Mouse (Mus musculus) stomach, embryonic 15.5 days (tissue): ENCODE results near the gene Sccpdh. TPM values are rescaled to one million over a fixed set of nuclear protein-coding genes. Genes with fewer than 3 reads are reported as not detected.
"Not testable (repeated sequence)": the region's sequence is repeated elsewhere in the genome, so short reads cannot be mapped to it uniquely, and the experiment has no call there.

Source experiments
- ATAC-seq: fragments of 200-750 bp; cut with Nextera tagmentation; 2 replicates; pipeline ENCODE4 v1.8.0; 2017; ENCODE audit warnings: low read depth, moderate number of reproducible peaks, moderate TSS enrichment; ENCODE audit not compliant: insufficient read depth, low FRiP score
- H3K27ac ChIP-seq: fragments of 300-500 bp; sonication (generic); 2 replicates; pipeline ENCODE4 v1.5.1; 2015; ENCODE audit warnings: mild to moderate bottlenecking, inconsistent platforms
- H3K27me3 ChIP-seq: fragments of 300-500 bp; sonication (generic); replicated peaks from 2 replicates; pipeline ENCODE4 v1.6.1; 2015; ENCODE audit warnings: inconsistent platforms
- H3K36me3 ChIP-seq: fragments of 300-500 bp; sonication (generic); 2 replicates; pipeline ENCODE4 v1.6.1; 2015; ENCODE audit warnings: inconsistent platforms
- H3K4me1 ChIP-seq: fragments of 300-500 bp; sonication (generic); 2 replicates; pipeline ENCODE4 v1.6.1; 2015; ENCODE audit warnings: inconsistent platforms
- H3K4me2 ChIP-seq: fragments of 300-500 bp; sonication (generic); 2 replicates; pipeline ENCODE4 v1.6.1; 2015; ENCODE audit warnings: mild to moderate bottlenecking, inconsistent platforms
- H3K4me3 ChIP-seq: fragments of 300-500 bp; sonication (generic); replicated peaks from 2 replicates; pipeline ENCODE4 v1.5.1; 2015; ENCODE audit warnings: inconsistent platforms
- H3K9ac ChIP-seq: fragments of 300-500 bp; sonication (generic); 2 replicates; pipeline ENCODE4 v1.6.1; 2015; ENCODE audit warnings: inconsistent platforms
- H3K9me3 ChIP-seq: fragments of 300-500 bp; sonication (generic); 2 replicates; pipeline ENCODE4 v1.6.1; 2016; ENCODE audit warnings: inconsistent platforms
- WGBS: fragments of 180-500 bp; shearing (Covaris S2); methylation state at CpG from one replicate; pipeline ENCODE4 v1.1.7; 2015; 5-methylcytosine and 5-hydroxymethylcytosine counted together
- polyA plus RNA-seq: library from polyadenylated mRNA; unstranded; fragments of >200 nt; fragmentation: Nextera tagmentation; extraction: Ambion mirVana; gene quantifications from 2 replicates; pipeline ENCODE4 v1.2.1, GENCODE M21; 2015

Gene Sccpdh
- polyA plus RNA-seq, 1 experiment from 2014 or later: 51.5 TPM

DNA sequence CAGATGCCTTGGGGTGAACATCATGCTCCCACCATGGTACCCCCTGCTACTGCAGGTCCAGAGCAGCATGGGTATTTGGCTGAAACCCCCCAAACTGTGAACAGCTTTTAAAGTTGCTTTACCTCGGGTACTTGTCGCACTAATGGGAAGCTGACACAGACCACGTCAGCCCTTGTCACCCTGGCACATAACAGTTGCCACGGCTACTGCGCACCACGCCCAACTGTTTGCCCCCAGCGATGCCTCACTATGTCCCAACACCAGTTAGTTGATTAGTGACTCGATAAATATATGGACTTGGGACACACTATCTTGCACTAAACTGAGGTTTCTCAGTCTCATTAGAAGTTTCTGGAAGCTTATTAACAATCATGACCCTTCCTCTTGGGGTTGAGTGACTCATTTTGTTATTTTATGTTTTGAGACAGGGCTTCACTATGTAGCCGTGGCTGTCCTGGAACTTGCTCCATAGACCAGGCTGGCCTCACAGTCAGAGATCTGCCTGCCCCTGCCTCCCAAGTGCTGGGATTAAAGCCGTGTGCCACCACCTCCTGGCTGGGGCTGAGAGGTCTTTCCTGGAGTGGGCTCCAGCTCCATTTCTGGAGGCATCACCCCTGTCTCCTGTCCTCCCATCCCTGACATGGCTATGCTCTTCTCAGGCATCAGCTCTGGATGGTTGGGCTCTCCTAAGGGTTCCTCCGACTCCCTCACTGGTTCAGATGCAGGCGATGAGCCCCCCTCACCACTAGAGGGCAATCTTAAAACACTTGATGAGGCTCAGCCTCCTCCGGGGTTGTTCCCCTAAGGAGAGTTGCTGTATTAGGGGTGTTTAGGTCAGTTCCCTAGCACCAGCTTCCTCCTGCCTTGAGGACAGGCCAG lies 22.7 kb upstream of the Sccpdh start:
- H3K4me1 ChIP-seq: peaks cover 5% of the 10 kb centered on the region; the same call in 1 of the 2 replicates
- 60% methylated on average over 13 of the region's 13 CpGs for WGBS
- no peak overlapping the region for H3K9ac ChIP-seq
- no peak overlapping the region for H3K4me3 ChIP-seq
- ATAC-seq: peak; percentile 58; the same call in 1 of the 2 replicates
- no peaks in the 10 kb centered on the region for H3K27me3 ChIP-seq
- H3K4me2 ChIP-seq: peak overlapping the region; percentile 47
- no peak overlapping the region for H3K27ac ChIP-seq
- no peaks in the 10 kb centered on the region for H3K9me3 ChIP-seq
- H3K36me3 ChIP-seq: no peaks in the 10 kb centered on the region

DNA sequence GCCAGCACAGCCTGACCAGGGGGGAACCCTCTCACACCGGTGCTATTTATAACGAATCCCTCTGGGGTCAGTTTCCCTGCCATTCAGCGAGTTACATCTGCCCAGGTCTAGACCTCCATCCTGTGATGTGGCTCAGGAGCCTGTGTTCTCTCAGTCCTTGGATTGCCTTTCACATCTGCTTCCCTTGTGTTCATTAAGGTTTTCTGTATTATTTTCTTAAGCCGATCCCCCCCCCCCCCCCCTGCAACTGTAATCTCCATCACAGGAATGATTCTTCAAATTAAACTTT lies 22.1 kb upstream of the Sccpdh start:
- no peak for ATAC-seq
- H3K4me1 ChIP-seq: peaks cover 5% of the 10 kb centered on the region; the same call in 1 of the 2 replicates
- 23% methylated on average over 4 of the region's 4 CpGs for WGBS
- H3K9me3 ChIP-seq: no peaks in the 10 kb centered on the region
- peak overlapping the region; percentile 47 for H3K4me2 ChIP-seq
- H3K4me3 ChIP-seq: no peak overlapping the region
- H3K27me3 ChIP-seq: no peaks in the 10 kb centered on the region
- no peak overlapping the region for H3K27ac ChIP-seq
- no peaks in the 10 kb centered on the region for H3K36me3 ChIP-seq
- no peak overlapping the region for H3K9ac ChIP-seq

DNA sequence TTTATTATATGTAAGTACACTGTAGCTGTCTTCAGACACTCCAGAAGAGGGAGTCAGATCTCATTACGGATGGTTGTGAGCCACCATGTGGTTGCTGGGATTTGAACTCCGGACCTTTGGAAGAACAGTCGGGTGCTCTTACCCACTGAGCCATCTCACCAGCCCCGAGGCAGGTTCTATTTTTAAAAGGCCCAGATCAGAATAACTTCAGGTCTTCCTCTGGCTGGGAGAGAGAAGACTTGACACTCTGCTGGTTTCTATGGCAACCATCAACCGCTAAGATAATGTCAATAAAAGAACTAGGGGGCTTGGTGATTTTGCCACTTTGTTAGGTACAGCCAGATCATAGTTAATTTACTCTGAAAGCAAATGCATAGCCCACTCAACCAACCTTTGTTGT lies 19.3 kb upstream of the Sccpdh start:
- ATAC-seq, H3K36me3 ChIP-seq: not testable (repeated sequence)
- WGBS: 73% methylated on average over 5 of the region's 5 CpGs

DNA sequence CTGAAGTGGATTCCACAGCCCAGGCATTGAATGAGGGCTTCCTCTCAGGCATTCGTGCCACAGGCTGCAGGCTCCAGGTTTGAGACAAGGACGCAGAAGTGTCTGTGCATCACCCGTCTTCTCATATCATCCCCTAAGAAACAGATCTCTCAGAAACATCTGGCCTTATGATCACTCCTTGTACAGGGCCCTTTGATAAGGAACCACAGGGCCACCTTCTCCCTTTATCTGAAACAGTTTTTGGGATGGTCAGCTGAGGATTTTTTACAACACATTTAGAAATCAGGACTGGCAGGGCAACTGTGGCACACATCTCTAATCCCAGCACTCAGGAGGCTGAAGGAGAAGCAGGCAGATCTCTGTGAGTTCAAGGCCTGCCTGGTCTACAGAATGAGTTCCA lies 18.7 kb upstream of the Sccpdh start:
- WGBS: 68% methylated on average over 3 of the region's 3 CpGs
- Histone ChIP-seq H3K9ac (no peak overlapping the region), H3K4me2 (no peak overlapping the region), H3K36me3 (no peaks in the 10 kb centered on the region), H3K9me3 (no peaks in the 10 kb centered on the region), H3K4me1 (peaks cover 5% of the 10 kb centered on the region; the same call in 1 of the 2 replicates), H3K27me3 (no peaks in the 10 kb centered on the region), H3K27ac (no peak overlapping the region), H3K4me3 (no peak overlapping the region)
- no peak for ATAC-seq

More for the DNA sequence above, 19.3 kb upstream of the Sccpdh start:
- not testable (repeated sequence) for H3K27ac ChIP-seq, H3K27me3 ChIP-seq, H3K9ac ChIP-seq, H3K9me3 ChIP-seq, H3K4me3 ChIP-seq, H3K4me1 ChIP-seq, H3K4me2 ChIP-seq

DNA sequence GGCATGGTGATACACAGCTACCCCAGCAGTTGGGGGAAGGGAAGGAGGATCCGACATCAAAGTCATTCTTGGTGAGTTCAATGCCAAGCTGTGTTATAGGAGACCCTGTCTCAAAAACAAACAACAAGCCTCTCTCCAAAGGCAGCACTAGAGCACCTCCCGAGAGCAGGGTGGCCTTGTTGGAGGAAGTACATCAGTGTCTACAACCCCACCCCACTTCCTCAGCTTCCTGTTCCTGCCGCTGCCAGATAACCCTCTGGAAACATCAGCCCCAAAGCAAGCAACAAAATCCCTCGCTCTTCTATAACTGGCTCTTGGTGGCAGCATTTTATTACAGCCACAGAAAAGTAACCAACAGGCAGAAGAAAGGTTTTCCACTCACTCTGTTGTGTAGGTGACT lies 17.7 kb upstream of the Sccpdh start:
- ATAC-seq: no peak
- no peaks in the 10 kb centered on the region for H3K36me3 ChIP-seq
- 57% methylated on average over 4 of the region's 4 CpGs for WGBS
- H3K9me3 ChIP-seq: no peaks in the 10 kb centered on the region
- H3K27me3 ChIP-seq: no peaks in the 10 kb centered on the region
- no peak overlapping the region for H3K4me2 ChIP-seq
- no peak overlapping the region for H3K27ac ChIP-seq
- peaks cover 5% of the 10 kb centered on the region; the same call in 1 of the 2 replicates for H3K4me1 ChIP-seq
- no peak overlapping the region for H3K9ac ChIP-seq
- no peak overlapping the region for H3K4me3 ChIP-seq

DNA sequence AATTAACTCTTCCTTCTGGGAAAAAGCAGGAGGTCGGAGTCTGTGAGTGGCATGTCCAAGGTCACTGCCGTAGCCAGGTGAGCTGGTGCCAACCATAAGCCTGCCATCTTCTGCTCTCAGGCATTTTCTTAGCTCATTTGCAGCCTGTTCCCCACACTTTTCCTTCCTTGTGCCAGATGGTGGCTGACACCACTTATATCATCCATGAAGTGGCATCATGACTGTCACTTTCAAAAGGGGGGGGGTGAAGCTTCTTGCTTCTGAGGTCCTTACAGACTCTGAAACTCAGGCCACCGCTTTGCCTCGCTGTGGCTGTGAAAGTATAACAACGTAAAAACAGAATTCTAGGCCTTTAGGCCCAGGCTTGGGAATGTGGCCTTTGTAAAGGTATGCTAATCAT lies 16.8 kb upstream of the Sccpdh start:
- Histone ChIP-seq H3K9ac (no peak overlapping the region), H3K4me3 (no peak overlapping the region), H3K4me1 (no peaks in the 10 kb centered on the region), H3K27ac (no peak overlapping the region), H3K9me3 (no peaks in the 10 kb centered on the region), H3K27me3 (no peaks in the 10 kb centered on the region), H3K36me3 (no peaks in the 10 kb centered on the region), H3K4me2 (no peak overlapping the region)
- ATAC-seq: no peak
- 82% methylated on average over 5 of the region's 5 CpGs for WGBS

DNA sequence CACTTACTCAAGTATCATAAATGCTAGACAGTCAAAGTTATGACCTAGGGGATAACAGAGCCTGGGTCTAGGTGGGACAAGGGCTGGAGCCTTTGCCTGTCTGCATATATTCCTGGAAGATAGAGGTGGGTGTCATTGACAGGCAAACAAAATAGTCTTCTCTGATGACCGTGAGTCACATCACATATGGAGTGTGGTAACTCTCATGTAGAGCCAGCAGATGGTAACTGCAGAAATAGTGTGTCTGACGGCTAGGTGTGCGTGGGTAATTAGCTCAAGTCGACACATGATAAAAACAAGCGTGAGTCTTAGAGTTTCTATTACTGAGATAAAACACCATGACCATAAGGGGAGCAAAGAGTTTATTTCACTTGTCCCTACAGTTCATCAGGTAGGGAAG lies 4.9 kb upstream of the Sccpdh start:
- 86% methylated on average over 5 of the region's 5 CpGs for WGBS
- ATAC-seq: no peak

DNA sequence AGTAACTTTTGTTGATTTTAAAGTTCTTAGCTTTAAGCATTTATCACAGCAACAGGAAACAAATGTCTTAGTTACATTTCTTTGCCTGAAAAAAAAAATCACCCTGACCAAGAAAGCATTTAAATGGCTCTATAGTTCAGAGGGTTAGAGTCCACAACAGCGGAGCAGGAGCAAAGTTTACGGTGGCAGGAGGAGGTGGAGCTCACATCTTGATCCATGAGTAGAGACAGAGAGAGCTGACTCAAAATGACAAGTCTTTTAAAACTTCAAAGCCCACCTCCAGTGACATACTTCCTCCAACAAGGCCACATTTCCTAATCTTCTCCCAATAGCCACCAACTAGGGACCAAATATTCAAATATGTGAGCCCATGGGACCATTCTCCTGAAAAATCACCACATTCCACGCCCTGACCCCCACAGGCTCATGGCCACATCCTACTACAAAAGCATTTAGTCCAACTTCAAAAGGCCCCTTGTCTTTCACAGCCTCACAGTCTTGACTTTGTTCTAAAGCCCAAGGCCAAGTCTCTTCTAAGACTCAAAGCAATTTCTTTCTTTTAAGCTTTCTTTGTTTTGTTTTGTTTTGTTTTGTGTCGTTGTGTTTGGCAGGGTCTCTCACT lies 3.6 kb upstream of the Sccpdh start:
- H3K4me3 ChIP-seq: no peak overlapping the region

More for the DNA sequence above, 4.9 kb upstream of the Sccpdh start:
- Histone ChIP-seq H3K9me3 (no peaks in the 10 kb centered on the region), H3K36me3 (no peaks in the 10 kb centered on the region), H3K9ac (no peak overlapping the region), H3K27me3 (no peaks in the 10 kb centered on the region), H3K4me3 (no peak overlapping the region), H3K4me1 (no peaks in the 10 kb centered on the region), H3K27ac (no peak overlapping the region), H3K4me2 (no peak overlapping the region)

DNA sequence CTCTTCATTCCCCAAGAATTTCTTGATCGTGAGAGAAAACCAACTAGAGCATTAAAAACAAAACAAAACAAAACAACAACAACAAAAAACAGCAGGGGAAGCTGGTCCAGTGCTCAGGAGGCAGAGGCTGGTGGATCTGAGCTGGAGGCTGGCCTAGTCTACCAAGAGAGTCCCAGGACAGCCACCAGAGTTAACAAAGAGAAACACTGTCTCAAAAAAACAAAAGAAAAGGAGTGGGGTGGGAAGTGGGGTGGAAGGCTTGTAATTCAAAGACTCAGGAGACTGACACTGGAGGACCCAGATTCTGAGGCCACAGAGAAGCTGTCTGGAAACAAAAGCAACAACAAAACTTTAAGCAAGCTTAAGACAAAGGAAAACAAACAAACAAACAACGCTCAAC lies 1.0 kb upstream of the Sccpdh start:
- no peak for ATAC-seq
- Histone ChIP-seq H3K9ac (no peak overlapping the region), H3K4me1 (peaks cover 5% of the 10 kb centered on the region), H3K4me2 (no peak overlapping the region), H3K4me3 (no peak overlapping the region), H3K27me3 (no peaks in the 10 kb centered on the region), H3K27ac (no peak overlapping the region), H3K36me3 (no peaks in the 10 kb centered on the region), H3K9me3 (no peaks in the 10 kb centered on the region)
- WGBS: 81% methylated on average over 2 of the region's 2 CpGs

More for the DNA sequence above, 3.6 kb upstream of the Sccpdh start:
- H3K4me2 ChIP-seq: no peak overlapping the region
- H3K9me3 ChIP-seq: no peaks in the 10 kb centered on the region
- H3K4me1 ChIP-seq: peaks cover 4% of the 10 kb centered on the region
- no peak overlapping the region for H3K9ac ChIP-seq
- WGBS: 44% methylated on average over 4 of the region's 4 CpGs
- ATAC-seq: no peak
- no peaks in the 10 kb centered on the region for H3K27me3 ChIP-seq
- H3K27ac ChIP-seq: 0 out of 2 replicates have a peak overlapping the region, but pooled peaks have one; percentile 38
- H3K36me3 ChIP-seq: no peaks in the 10 kb centered on the region

DNA sequence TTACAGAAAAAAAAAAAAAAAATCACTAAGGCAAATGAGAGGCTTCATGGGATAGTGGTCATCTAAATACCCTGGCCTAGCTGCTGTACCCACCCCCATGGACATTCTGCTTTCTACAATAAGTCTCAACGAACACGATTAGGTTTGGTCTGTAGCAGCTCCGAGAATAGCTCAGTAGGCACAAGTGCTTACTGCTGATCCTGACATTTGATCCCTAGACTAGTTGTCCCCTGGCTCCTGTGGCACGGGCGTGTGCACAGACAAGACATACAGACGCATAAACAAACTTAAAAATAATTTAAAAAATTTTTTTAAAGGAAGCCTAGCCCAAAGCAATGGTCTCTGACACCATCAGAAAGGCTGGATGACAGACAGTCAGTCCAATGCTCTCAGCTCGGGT lies 560 bp upstream of the Sccpdh start:
- no peak for ATAC-seq
- peak overlapping the region; percentile 82 for H3K4me3 ChIP-seq
- no peaks in the 10 kb centered on the region for H3K27me3 ChIP-seq
- peak overlapping the region; percentile 89 for H3K4me2 ChIP-seq
- no peaks in the 10 kb centered on the region for H3K36me3 ChIP-seq
- no peaks in the 10 kb centered on the region for H3K9me3 ChIP-seq
- peak overlapping the region; percentile 31 for H3K27ac ChIP-seq
- 10% methylated on average over 7 of the region's 7 CpGs for WGBS
- no peak overlapping the region; the same call in 1 of the 2 replicates for H3K9ac ChIP-seq
- peaks cover 5% of the 10 kb centered on the region for H3K4me1 ChIP-seq

DNA sequence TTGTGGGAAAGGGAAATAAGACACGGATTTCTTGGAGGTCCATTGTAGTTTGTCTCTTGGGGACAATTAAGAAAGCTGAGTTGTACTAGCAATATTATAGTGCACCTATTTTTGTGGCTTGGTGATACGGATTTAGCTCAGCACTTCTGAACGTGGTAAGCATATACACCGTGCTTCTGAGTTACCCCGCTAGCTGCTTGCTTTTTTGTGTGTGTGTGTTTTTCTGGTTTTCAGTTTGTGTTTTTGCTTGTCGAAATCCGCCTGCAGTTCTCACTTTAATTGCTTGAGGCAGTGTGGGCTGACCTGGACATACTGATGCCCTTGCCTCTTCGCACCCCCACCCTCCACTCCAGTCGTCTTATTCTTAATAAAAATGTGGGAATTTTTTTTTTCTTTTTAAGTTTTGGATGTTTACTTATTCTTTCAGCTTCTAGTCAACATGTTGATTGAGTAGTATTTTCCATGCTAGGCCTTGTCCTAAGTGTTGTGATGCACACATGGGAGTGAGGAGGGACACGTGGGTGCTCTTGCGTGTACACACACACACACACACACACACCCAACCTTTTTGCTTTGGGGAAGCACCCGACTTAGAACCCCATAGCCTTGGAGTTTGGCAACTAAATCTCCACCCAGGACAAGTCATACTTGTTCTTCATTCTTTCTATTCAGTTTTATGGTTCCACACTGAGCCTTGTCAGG lies 977 bp downstream of the Sccpdh start:
- Histone ChIP-seq H3K27me3 (no peaks in the 10 kb centered on the region), H3K36me3 (0 out of 2 replicates have a peak, but pooled peaks cover 4% of the 10 kb centered on the region), H3K27ac (no peak overlapping the region; the same call in 1 of the 2 replicates), H3K9ac (peak overlapping the region; percentile 88; the same call in 1 of the 2 replicates), H3K4me2 (peak overlapping the region; percentile 89), H3K4me1 (peaks cover 5% of the 10 kb centered on the region), H3K4me3 (peak overlapping the region; percentile 82), H3K9me3 (no peaks in the 10 kb centered on the region)
- 18% methylated on average over 12 of the region's 12 CpGs for WGBS
- no peak for ATAC-seq

DNA sequence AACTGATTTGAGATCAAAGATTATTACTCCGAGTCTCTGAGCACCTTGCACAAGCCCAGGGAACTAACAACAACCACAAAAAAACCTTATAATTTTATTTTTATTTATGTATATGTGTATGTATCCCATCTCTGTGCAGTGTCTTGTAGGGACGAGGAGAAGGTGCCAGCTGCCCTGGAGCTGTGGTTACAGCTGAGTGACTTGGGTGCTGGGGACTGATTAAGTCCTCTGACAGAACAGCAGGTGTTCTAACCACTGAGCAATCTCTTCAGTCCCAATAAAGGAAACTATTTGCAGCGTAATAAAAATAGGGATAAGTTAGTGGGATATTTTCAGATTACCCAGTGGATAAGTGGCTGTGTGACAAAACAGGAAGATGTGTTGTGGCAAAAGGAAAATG lies 6.3 kb downstream of the Sccpdh start:
- 94% methylated on average over 3 of the region's 3 CpGs for WGBS
- no peaks in the 10 kb centered on the region for H3K9me3 ChIP-seq
- H3K4me1 ChIP-seq: peaks cover 2% of the 10 kb centered on the region
- no peaks in the 10 kb centered on the region for H3K27me3 ChIP-seq
- H3K9ac ChIP-seq: no peak overlapping the region
- no peak overlapping the region for H3K4me3 ChIP-seq
- H3K36me3 ChIP-seq: peaks cover 11% of the 10 kb centered on the region
- ATAC-seq: no peak
- no peak overlapping the region for H3K4me2 ChIP-seq
- no peak overlapping the region for H3K27ac ChIP-seq
